Mouse (Mus musculus) Muller cell, postnatal 12 days (primary cell): ENCODE measurements at regions not wholly inside any gene's neighbourhood (a gene's known extent, or its start where the extent isn't known, plus 50 kb on each side); places are given as distances from the start of the nearest gene placed in this dataset.
A peak's percentile ranks its signal among the peaks of the same experiment; 100 is the strongest.

ENCODE experiments used
- DNase-seq: peaks from one replicate; pipeline ENCODE4 v3.0.0-alpha.2; 2015; ENCODE audit errors: inconsistent ontology term

DNA sequence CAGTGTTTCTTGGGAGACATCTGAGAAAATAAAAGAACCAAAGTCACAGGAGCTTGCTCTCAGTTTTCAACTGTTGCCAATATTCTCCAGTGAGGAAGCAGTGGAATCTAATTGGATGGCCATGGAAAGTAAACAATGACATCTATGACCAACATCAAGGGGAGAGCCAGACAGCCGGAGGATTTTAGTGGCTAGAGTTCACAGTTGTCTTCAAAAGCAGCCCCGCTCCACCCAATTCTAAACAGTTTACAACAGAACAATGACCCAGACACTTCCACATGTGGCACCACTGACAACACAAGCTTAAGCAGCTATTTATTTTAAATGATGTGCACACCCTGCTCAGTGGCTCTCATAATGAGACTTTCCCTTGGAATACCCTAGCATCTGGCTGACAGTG, 317.5 kb upstream of the Isx start:
- DNase-seq = no peak

DNA sequence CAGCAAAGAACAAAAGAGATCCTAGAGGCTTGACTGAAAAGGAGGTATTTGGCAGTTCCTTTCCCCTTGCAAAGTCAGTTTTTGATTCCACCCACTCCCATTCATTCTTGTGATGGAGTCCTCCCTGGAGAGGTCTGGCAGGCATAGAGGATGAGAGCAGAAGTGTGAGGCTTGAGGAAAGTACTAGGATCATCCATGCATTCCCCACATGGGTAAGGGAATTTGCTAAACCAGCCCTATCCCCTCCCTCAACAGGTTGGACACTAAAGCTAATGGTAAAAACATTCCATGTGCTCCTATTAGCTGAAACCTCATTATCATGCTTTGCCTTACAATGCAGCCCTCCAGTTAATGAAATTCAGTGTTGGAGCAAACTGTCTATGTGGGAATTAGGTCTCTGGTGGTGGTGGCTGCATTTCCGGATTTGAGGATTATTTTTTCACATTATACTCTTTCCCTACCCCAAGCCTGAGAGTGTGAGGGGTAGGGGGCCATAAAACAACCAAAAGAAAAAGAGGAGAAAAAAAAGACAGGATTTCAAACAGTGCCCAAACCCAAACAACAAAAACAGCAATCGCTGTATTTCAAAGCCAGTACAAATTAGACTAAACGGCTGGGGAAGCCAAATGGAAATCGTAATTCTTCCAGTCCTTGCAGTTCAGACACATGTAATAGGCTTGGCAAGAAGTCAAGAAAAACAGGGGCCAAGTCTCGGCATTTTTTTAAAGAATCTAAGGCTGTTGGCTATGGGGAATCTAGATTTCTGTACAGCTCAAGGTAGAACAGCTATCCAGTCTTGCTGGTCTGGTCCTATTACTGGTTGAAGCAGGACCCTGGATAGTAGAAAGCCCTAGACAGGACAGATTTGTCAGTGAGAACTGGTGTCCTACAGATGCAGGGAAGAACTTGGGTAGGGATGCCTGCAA, 315.2 kb upstream of the Isx start:
- peak; percentile 84 for DNase-seq

DNA sequence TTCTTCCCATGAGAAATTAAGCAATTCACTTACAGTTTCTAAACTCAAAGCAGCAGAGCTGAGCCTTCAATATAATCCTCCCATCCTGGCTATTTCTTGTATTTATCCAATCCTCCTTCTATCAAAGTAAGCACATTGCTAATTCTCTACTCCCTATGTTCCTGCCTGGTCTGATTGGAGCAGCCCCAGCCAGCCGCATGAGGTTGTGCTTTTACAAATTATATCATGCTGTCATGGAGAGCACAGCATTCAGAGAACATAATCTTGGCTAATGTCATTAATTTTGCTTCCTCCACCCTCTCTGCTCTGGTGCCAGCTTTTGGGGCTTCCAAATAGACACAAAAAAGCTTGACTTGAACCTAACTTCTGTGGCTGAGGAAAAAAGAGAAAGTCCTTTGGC, 311.9 kb upstream of the Isx start:
- DNase-seq = peak; percentile 34
